Comparison of ENCODE assay signal across 29 mouse cellular contexts in the genomic region with DNA sequence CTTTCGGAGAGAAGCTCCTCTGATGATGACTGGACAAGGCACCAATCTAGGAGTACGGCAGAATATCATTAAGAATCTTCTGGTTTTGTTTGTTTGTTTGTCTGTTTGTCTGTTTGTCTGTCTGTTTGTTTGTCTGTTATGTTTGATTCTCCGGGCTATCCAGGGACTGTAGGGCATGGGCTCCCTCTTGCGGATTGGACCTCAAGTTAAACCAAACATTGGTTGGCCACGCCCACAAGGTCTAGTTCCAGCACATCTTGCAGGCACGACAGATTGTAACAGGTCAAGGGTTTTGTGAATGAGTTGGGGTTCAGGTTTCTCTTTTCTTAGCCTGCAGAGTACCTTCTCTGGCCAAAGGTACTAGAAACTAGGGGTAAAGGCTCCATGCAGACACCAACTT.
DNase-seq lines count a peak whose midpoint lies in the region; ATAC-seq and TF ChIP-seq lines count a peak whose summit lies in the region.
"Had no signal": no experiment of that assay in that cellular context is flagged by ENCODE, and none has a peak within 500 bp of the region (broad histone marks: within the 10 kb centered on the region; RNA-seq: fewer than 3 reads in every experiment).

No protein-coding gene starts in this region.

- H3K27me3 ChIP-seq in kidney, adult 2 months (replicated peaks; ENCODE audit: control insufficient read depth, insufficient read depth, low read length), result no peaks in the 10 kb centered on the region
- no peaks in the 10 kb centered on the region for H3K27me3 ChIP-seq in stomach, postnatal 0 days (ENCODE audit: control insufficient read depth, insufficient read depth, low read length)
- H3K27me3 ChIP-seq in hindbrain, embryonic 16.5 days (replicated peaks; ENCODE audit: control insufficient read depth, insufficient read depth, low read length), result no peaks in the 10 kb centered on the region
- H3K27me3 ChIP-seq: embryonic facial prominence, embryonic 12.5 days; embryonic facial prominence, embryonic 15.5 days; forebrain, embryonic 12.5 days; hindbrain, embryonic 13.5 days had no signal

- no peaks in the 10 kb centered on the region for H3K36me3 ChIP-seq in kidney, adult 2 months (ENCODE audit: control insufficient read depth, insufficient read depth, low read length)
- H3K36me3 ChIP-seq in stomach, postnatal 0 days (ENCODE audit: control insufficient read depth, insufficient read depth, low read length), result no peaks in the 10 kb centered on the region
- H3K36me3 ChIP-seq in hindbrain, embryonic 16.5 days (ENCODE audit: control insufficient read depth, insufficient read depth, low read length), result no peaks in the 10 kb centered on the region
- H3K36me3 ChIP-seq: embryonic facial prominence, embryonic 12.5 days; embryonic facial prominence, embryonic 15.5 days; forebrain, embryonic 12.5 days; G1E; hindbrain, embryonic 10.5 days; hindbrain, embryonic 13.5 days had no signal

- 66% methylated on average over 6 of the region's 6 CpGs for WGBS in kidney, adult 2 months
- WGBS in lung, adult 2 months, result 68% methylated on average over 6 of the region's 6 CpGs
- 71% methylated on average over 6 of the region's 6 CpGs for WGBS in stomach, postnatal 0 days
- WGBS in hindbrain, embryonic 16.5 days, result 78% methylated on average over 6 of the region's 6 CpGs

- no peak for ATAC-seq in stomach, postnatal 0 days (ENCODE audit: low FRiP score, low TSS enrichment)
- no peak for ATAC-seq in hindbrain, embryonic 16.5 days
- ATAC-seq: CD4-positive, CD25-positive, alpha-beta regulatory T cell, adult 4 months; forebrain, embryonic 16.5 days; hindbrain, postnatal 0 days; inflammation-experienced regulatory T-cells, adult 6 months had no signal

- DNase-seq in kidney, adult 2 months, result no peak
- no peak for DNase-seq in kidney, adult 18-20 months
- peak; percentile 2 for DNase-seq in lung, adult 2 months
- no peak for DNase-seq in lung, adult 18-20 months
- DNase-seq in NIH3T3 (ENCODE audit: low read depth), result peak; percentile 35
- DNase-seq in stomach, postnatal 0 days (ENCODE audit: low spot score), result no peak
- DNase-seq in left cerebral cortex, adult 8-10 months (ENCODE audit: low spot score in 2 of 2), result no peak
- DNase-seq: adrenal gland, postnatal 10 days; cerebellum, adult 11 months; cerebellum, adult 2 months; cerebellum, adult 9-11 months; cerebellum, postnatal 25 days; gastrocnemius, postnatal 10 days; gastrocnemius, postnatal 36 days; heart, postnatal 10 days; heart, postnatal 36 days had no signal

- no peak overlapping the region for H3K4me3 ChIP-seq in kidney, adult 2 months (ENCODE audit: insufficient read depth, low read depth, low read length)
- no peak overlapping the region for H3K4me3 ChIP-seq in lung, adult 2 months (replicated peaks; ENCODE audit: extremely low read depth, low read depth, low read length)
- no peak overlapping the region for H3K4me3 ChIP-seq in stomach, postnatal 0 days (ENCODE audit: low read depth, low read length)
- no peak overlapping the region for H3K4me3 ChIP-seq in hindbrain, embryonic 16.5 days (ENCODE audit: low read length)
- H3K4me3 ChIP-seq: embryonic facial prominence, embryonic 12.5 days; embryonic facial prominence, embryonic 15.5 days; forebrain, embryonic 12.5 days; heart, adult 2 months; hindbrain, embryonic 10.5 days; hindbrain, embryonic 13.5 days had no signal

- H3K4me2 ChIP-seq in stomach, postnatal 0 days (replicated peaks; ENCODE audit: low read depth), result no peak overlapping the region
- H3K4me2 ChIP-seq in hindbrain, embryonic 16.5 days (ENCODE audit: low read length), result no peak overlapping the region
- H3K4me2 ChIP-seq: embryonic facial prominence, embryonic 12.5 days; embryonic facial prominence, embryonic 15.5 days; forebrain, embryonic 12.5 days; heart, embryonic 11.5 days; hindbrain, embryonic 13.5 days had no signal

- H3K9me3 ChIP-seq in stomach, postnatal 0 days (ENCODE audit: control insufficient read depth, low read length), result no peaks in the 10 kb centered on the region
- no peaks in the 10 kb centered on the region for H3K9me3 ChIP-seq in hindbrain, embryonic 16.5 days (ENCODE audit: control insufficient read depth, low read length)
- H3K9me3 ChIP-seq: embryonic facial prominence, embryonic 12.5 days; embryonic facial prominence, embryonic 15.5 days; forebrain, embryonic 12.5 days; G1E; hindbrain, embryonic 10.5 days; hindbrain, embryonic 13.5 days had no signal

- H3K4me1 ChIP-seq in kidney, adult 2 months (ENCODE audit: control insufficient read depth, insufficient read depth, low read length), result no peaks in the 10 kb centered on the region
- H3K4me1 ChIP-seq in lung, adult 2 months (ENCODE audit: control insufficient read depth, insufficient read depth, low read length), result no peaks in the 10 kb centered on the region
- no peaks in the 10 kb centered on the region for H3K4me1 ChIP-seq in stomach, postnatal 0 days (replicated peaks; ENCODE audit: control insufficient read depth, insufficient read depth)
- no peaks in the 10 kb centered on the region for H3K4me1 ChIP-seq in hindbrain, embryonic 16.5 days (ENCODE audit: control insufficient read depth, insufficient read depth, low read depth, low read length)
- H3K4me1 ChIP-seq: embryonic facial prominence, embryonic 12.5 days; embryonic facial prominence, embryonic 15.5 days; forebrain, embryonic 12.5 days; hindbrain, embryonic 10.5 days; hindbrain, embryonic 13.5 days had no signal

- TF ChIP-seq CTCF in kidney, adult 2 months (conservative IDR thresholded peaks at IDR 0.05; ENCODE audit: insufficient read depth, insufficient read length, low read depth, low read length), result peak; percentile 34; the same call in 1 of the 2 replicates
- TF ChIP-seq CTCF in lung, adult 2 months (IDR thresholded peaks at IDR 0.05; ENCODE audit: insufficient read depth, low read length), result no peak
- TF ChIP-seq CTCF in stomach, postnatal 0 days (IDR thresholded peaks at IDR 0.05; ENCODE audit: low read depth), result peak; percentile 28

- no peak overlapping the region for H3K27ac ChIP-seq in kidney, adult 2 months (ENCODE audit: insufficient read depth, low read depth, low read length)
- H3K27ac ChIP-seq in stomach, postnatal 0 days (replicated peaks), result no peak overlapping the region
- H3K27ac ChIP-seq in hindbrain, embryonic 16.5 days (ENCODE audit: low read depth, low read length), result no peak overlapping the region
- H3K27ac ChIP-seq: embryonic facial prominence, embryonic 12.5 days; embryonic facial prominence, embryonic 15.5 days; forebrain, embryonic 12.5 days; heart, adult 2 months; hindbrain, embryonic 10.5 days; hindbrain, embryonic 13.5 days; hindbrain, postnatal 0 days had no signal

- no peak for TF ChIP-seq POLR2A in kidney, adult 2 months (IDR thresholded peaks at IDR 0.05; ENCODE audit: low read depth, low read length)
- no peak for TF ChIP-seq POLR2A in lung, adult 2 months (IDR thresholded peaks at IDR 0.05; ENCODE audit: borderline replicate concordance, extremely low read depth, low read depth, low read length)

- H3K9ac ChIP-seq in stomach, postnatal 0 days (ENCODE audit: low read length), result no peak overlapping the region
- no peak overlapping the region for H3K9ac ChIP-seq in hindbrain, embryonic 16.5 days (ENCODE audit: low read depth, low read length)
- H3K9ac ChIP-seq: embryonic facial prominence, embryonic 12.5 days; embryonic facial prominence, embryonic 15.5 days; forebrain, embryonic 12.5 days; hindbrain, embryonic 13.5 days had no signal

- no peak for TF ChIP-seq EP300 in stomach, postnatal 0 days (optimal IDR thresholded peaks at IDR 0.05)

Comparison
In these comparisons a context has a peak if more than half of its experiments do, and no peak if none do; other contexts are left out.
1. DNase-seq: peak in lung, adult 2 months (single experiment) and NIH3T3 (single experiment); none in kidney, adult 2 months (single experiment), kidney, adult 18-20 months (single experiment), lung, adult 18-20 months (0 of 2), stomach, postnatal 0 days (single experiment) and left cerebral cortex, adult 8-10 months (0 of 2).